Mouse (Mus musculus): Measurements from ENCODE around the gene Fitm2.

GRCm38 (mm10) chr2:163431289-163431688 lies 41.1 kb downstream of the Fitm2 start:
- TF ChIP-seq POLR2A (IDR thresholded peaks at IDR 0.05; ENCODE audit: insufficient read length, low read depth) (no peak), MYOD1 (IDR thresholded peaks at IDR 0.05; ENCODE audit: control insufficient read depth in 1 of 3, insufficient read length in 2 of 3, low read depth in 2 of 3) (no peak), E2F4 (IDR thresholded peaks at IDR 0.05; ENCODE audit: insufficient read depth) (no peak), USF1 (IDR thresholded peaks at IDR 0.05; ENCODE audit: low read depth) (no peak), TCF12 (IDR thresholded peaks at IDR 0.05; ENCODE audit: insufficient read depth, poor library complexity, severe bottlenecking) (no peak), CEBPB (IDR thresholded peaks at IDR 0.05; ENCODE audit: insufficient read depth, poor library complexity, severe bottlenecking) (no peak), TCF3 (IDR thresholded peaks at IDR 0.05; ENCODE audit: insufficient read length, low read depth) (no peak), MYOG (IDR thresholded peaks at IDR 0.05; ENCODE audit: control insufficient read depth in 1 of 3, insufficient read depth in 1 of 3, insufficient read length in 2 of 3, low read depth in 2 of 3) (no peak), SRF (IDR thresholded peaks at IDR 0.05; ENCODE audit: control insufficient read depth, insufficient read length, low read depth) (no peak), MAX (IDR thresholded peaks at IDR 0.05; ENCODE audit: low read depth) (no peak)

Data from myocyte (in vitro differentiated cells).